Mouse (Mus musculus) hindbrain, embryonic 11.5 days (tissue): Measurements from ENCODE around the gene Hes6. TPM values are rescaled to one million over a fixed set of nuclear protein-coding genes. Genes with fewer than 3 reads are reported as not detected.

Experiments used
- ATAC-seq: fragments of 200-750 bp; cut with Nextera tagmentation; 2 replicates; pipeline ENCODE4 v1.8.0; 2017; ENCODE audit warnings: mild to moderate bottlenecking, moderate TSS enrichment, moderate library complexity; ENCODE audit not compliant: low FRiP score
- DNase-seq: peaks from one replicate; pipeline ENCODE4 v3.0.0-alpha.2; 2015; ENCODE audit warnings: low spot score
- H3K27ac ChIP-seq: fragments of 300-500 bp; sonication (generic); 2 replicates; pipeline ENCODE4 v1.5.1; 2014; ENCODE audit warnings: mild to moderate bottlenecking, low read depth, low read length
- H3K27me3 ChIP-seq: fragments of 300-500 bp; sonication (generic); 2 replicates; pipeline ENCODE4 v1.6.1; 2014; ENCODE audit warnings: mild to moderate bottlenecking, low read length, moderate library complexity, mixed read lengths; ENCODE audit not compliant: control insufficient read depth, insufficient read depth
- H3K36me3 ChIP-seq: fragments of 300-500 bp; sonication (generic); 2 replicates; pipeline ENCODE4 v1.6.1; 2014; ENCODE audit warnings: mild to moderate bottlenecking, low read length, moderate library complexity, mixed read lengths; ENCODE audit not compliant: control insufficient read depth, insufficient read depth
- H3K4me1 ChIP-seq: fragments of 300-500 bp; sonication (generic); replicated peaks from 2 replicates; pipeline ENCODE4 v1.6.1; 2014; ENCODE audit warnings: low read length, mixed read lengths; ENCODE audit not compliant: control insufficient read depth, insufficient read depth
- H3K4me2 ChIP-seq: fragments of 300-500 bp; sonication (generic); replicated peaks from 2 replicates; pipeline ENCODE4 v1.6.1; 2014; ENCODE audit warnings: mild to moderate bottlenecking, low read depth, low read length
- H3K4me3 ChIP-seq: fragments of 300-500 bp; sonication (generic); 2 replicates; pipeline ENCODE4 v1.5.1; 2014; ENCODE audit warnings: low read depth, low read length
- H3K9ac ChIP-seq: fragments of 300-500 bp; sonication (generic); 2 replicates; pipeline ENCODE4 v1.6.1; 2014; ENCODE audit warnings: low read depth, low read length
- H3K9me3 ChIP-seq: fragments of 300-500 bp; sonication (generic); 2 replicates; pipeline ENCODE4 v1.6.1; 2016; ENCODE audit warnings: low read length; ENCODE audit not compliant: control insufficient read depth
- WGBS: fragments of 180-500 bp; shearing (Covaris S2); extraction: QIAGEN DNeasy Blood & Tissue Kit; methylation state at CpG from one replicate; pipeline ENCODE4 v1.1.7; 2014; 5-methylcytosine and 5-hydroxymethylcytosine counted together
- polyA plus RNA-seq: library from polyadenylated mRNA; unstranded; fragments of >200 nt; fragmentation: Nextera tagmentation; extraction: Ambion mirVana; gene quantifications from 2 replicates; pipeline ENCODE4 v1.2.1, GENCODE M21; 2014

Hes6 gene
- polyA plus RNA-seq, 1 experiment from 2014 or later: 288 TPM

DNA sequence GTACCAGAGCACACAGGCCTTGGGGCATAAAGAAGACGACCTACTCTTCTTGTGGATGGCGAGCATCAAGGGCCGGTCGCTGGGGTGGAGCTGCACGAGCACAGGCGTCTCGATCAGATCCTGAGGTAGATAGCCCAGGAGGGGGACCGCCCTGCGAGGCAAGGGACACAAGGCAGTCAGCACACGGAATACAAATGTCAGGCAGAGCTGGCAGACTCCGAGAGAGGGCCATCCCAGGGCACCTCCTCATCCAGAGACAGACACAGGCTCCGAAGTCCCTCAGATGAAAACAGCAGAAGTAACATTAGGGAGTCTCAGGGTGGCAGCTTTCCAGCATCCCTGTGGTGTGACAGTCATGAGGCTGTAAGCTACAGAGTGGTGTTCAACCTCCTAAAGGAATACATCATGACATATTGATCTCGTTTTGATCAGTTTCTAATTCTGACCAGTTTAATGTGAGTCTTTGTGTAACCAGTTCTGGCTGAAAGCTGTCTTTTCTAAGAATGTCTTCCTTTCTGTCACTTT lies 21.8 kb upstream of the Hes6 start:
- WGBS: 87% methylated on average over 13 of the region's 13 CpGs
- Histone ChIP-seq H3K27me3 (no peaks in the 10 kb centered on the region), H3K4me2 (no peak overlapping the region), H3K9ac (no peak overlapping the region), H3K4me1 (no peaks in the 10 kb centered on the region), H3K9me3 (no peaks in the 10 kb centered on the region), H3K27ac (no peak overlapping the region), H3K4me3 (no peak overlapping the region), H3K36me3 (no peaks in the 10 kb centered on the region)
- ATAC-seq (no peak), DNase-seq (no peak)

DNA sequence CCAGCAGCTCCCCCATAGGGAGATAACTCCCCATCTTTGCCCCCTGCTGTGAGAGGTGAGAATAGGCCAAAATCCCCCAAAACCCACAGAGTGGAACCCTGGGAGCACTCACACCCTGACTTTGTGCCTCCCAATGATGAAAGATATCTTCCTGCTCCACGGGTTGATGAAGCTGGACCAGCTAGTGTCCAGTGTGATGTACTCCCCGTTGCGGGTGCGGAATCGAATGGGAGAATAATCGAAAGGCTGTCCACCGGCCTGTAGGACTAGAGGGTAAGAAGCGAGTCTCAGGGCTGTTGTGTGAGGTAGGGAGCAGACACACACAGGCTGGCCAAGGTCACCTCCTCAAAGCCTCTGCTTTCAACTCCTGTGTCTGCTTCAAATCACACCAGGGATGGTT lies 21.1 kb upstream of the Hes6 start:
- Histone ChIP-seq H3K4me1 (no peaks in the 10 kb centered on the region), H3K9ac (no peak overlapping the region), H3K27ac (no peak overlapping the region), H3K4me2 (no peak overlapping the region), H3K9me3 (no peaks in the 10 kb centered on the region), H3K4me3 (no peak overlapping the region), H3K27me3 (no peaks in the 10 kb centered on the region), H3K36me3 (no peaks in the 10 kb centered on the region)
- DNase-seq (no peak), ATAC-seq (no peak)
- 92% methylated on average over 8 of the region's 8 CpGs for WGBS

DNA sequence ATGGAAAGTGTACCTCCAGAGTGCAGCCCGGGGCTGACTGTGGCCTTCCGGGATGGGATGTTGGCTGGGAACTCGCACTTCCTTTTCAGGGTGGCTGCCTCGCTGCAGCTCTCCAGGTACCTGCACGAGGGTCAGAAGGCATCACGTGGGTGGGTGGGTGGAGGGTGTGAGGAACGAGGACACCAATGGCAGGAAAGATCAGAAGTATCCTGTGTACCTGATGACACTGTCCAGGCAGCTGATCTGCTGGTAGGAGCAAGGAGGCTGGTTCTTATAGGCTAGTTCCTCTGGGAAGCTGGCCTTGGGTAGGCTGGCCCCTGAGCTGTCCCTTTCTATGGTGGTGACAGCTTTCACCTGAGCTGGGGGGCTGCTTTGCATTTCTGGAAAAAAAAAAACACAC lies 16.9 kb upstream of the Hes6 start:
- Histone ChIP-seq H3K4me1 (no peaks in the 10 kb centered on the region), H3K4me3 (no peak overlapping the region), H3K9me3 (no peaks in the 10 kb centered on the region), H3K36me3 (no peaks in the 10 kb centered on the region), H3K27ac (no peak overlapping the region), H3K9ac (no peak overlapping the region), H3K4me2 (no peak overlapping the region), H3K27me3 (0 out of 2 replicates have a peak, but pooled peaks cover 2% of the 10 kb centered on the region)
- DNase-seq (no peak), ATAC-seq (no peak)
- WGBS: 80% methylated on average over 7 of the region's 7 CpGs

DNA sequence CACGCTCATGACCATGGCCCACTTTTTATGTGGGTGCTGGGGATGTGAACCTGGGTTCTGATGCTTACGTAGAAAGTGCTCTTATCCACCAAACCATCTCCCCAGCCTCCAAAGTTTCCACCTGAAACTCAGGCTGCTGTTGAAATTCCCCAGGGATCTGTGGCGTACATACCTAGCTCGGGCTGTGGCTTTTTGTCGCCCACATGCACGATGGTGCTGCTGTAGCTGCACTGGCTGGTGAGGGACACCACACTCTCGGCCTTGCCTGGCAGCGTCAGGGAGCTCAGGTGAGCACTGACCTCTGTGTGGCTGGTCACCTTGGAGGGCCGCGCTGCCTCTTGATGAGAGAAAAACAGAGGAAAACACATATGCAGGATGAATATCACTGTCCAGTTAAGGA lies 15.4 kb upstream of the Hes6 start:
- Histone ChIP-seq H3K4me1 (no peaks in the 10 kb centered on the region), H3K36me3 (no peaks in the 10 kb centered on the region), H3K4me3 (no peak overlapping the region), H3K4me2 (no peak overlapping the region), H3K27ac (no peak overlapping the region), H3K27me3 (0 out of 2 replicates have a peak, but pooled peaks cover 2% of the 10 kb centered on the region), H3K9ac (no peak overlapping the region), H3K9me3 (no peaks in the 10 kb centered on the region)
- 91% methylated on average over 10 of the region's 10 CpGs for WGBS
- DNase-seq (no peak), ATAC-seq (no peak)

DNA sequence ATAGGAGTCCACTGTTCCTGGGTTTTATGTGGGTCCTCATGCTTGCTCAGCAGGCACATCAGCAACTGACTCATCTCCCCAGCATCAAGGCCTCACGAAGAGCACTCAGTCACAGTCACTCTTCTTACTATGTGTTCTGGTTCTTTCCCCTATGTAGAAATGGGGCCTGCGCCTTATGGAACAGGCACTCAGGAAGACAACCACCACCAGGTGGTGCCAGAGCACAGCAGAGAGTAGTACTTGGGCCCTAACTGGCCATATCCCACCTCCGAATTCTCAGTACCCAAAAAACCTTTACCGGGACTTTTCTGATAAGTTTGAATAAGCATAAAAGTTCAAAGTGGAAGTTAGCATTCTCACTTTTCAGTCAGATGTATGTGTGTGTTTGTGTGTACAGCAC lies 14.8 kb upstream of the Hes6 start:
- no peak overlapping the region for H3K27ac ChIP-seq
- no peaks in the 10 kb centered on the region for H3K9me3 ChIP-seq
- peak; percentile 86 for DNase-seq
- WGBS: 46% methylated on average over 4 of the region's 4 CpGs
- H3K27me3 ChIP-seq: 0 out of 2 replicates have a peak, but pooled peaks cover 2% of the 10 kb centered on the region
- H3K9ac ChIP-seq: no peak overlapping the region
- H3K4me3 ChIP-seq: no peak overlapping the region
- no peak overlapping the region for H3K4me2 ChIP-seq
- no peaks in the 10 kb centered on the region for H3K4me1 ChIP-seq
- peak; percentile 25 for ATAC-seq
- H3K36me3 ChIP-seq: no peaks in the 10 kb centered on the region

DNA sequence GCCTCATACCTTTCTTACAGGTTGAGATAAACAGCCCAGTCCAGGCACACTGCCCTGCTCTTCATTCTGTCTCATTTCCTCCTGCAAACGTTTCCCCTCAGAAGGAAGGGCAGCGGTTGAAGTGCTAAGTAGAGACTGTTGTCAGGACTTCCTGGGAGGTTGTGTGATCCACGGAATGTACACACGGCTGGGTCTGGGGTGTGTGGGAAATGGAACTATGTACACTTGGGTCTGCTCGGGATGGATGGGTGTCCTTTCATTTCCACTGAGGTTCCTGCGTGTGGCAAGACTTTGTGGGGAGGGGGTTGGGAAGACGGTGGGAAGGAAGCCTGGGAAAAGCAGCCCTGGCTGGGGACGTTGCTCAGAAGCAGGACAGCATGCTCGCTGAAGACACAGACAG lies 12.6 kb upstream of the Hes6 start:
- no peak for ATAC-seq
- no peaks in the 10 kb centered on the region for H3K9me3 ChIP-seq
- no peak overlapping the region for H3K27ac ChIP-seq
- no peaks in the 10 kb centered on the region for H3K4me1 ChIP-seq
- DNase-seq: no peak
- no peaks in the 10 kb centered on the region for H3K36me3 ChIP-seq
- H3K4me2 ChIP-seq: no peak overlapping the region
- no peak overlapping the region for H3K4me3 ChIP-seq
- 87% methylated on average over 9 of the region's 9 CpGs for WGBS
- no peak overlapping the region for H3K9ac ChIP-seq
- H3K27me3 ChIP-seq: 0 out of 2 replicates have a peak, but pooled peaks cover 2% of the 10 kb centered on the region

DNA sequence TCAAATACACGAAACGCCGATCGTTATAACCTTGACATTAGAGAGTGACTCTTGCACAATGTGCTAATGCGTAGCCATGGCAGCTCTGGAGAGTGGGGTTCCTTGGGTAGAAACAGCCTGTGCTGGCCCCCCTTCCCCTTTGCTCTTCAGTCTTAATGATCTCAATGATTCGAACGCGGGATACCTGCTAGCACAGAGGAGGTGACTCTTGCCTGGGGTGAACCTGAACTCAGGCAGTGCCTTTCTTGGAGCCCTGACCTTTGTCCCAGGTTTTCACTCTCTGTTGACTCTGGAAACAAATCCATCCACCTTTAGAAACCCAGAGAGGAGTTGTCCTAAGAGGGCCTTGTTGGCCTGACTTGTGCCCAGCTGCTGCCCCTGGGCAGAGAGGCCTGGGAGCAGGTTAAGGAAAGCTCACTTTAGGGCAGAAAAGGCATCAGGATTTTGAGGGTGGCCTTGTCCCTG lies 6.8 kb upstream of the Hes6 start:
- H3K9ac ChIP-seq: no peak overlapping the region
- no peak for ATAC-seq
- H3K36me3 ChIP-seq: no peaks in the 10 kb centered on the region

DNA sequence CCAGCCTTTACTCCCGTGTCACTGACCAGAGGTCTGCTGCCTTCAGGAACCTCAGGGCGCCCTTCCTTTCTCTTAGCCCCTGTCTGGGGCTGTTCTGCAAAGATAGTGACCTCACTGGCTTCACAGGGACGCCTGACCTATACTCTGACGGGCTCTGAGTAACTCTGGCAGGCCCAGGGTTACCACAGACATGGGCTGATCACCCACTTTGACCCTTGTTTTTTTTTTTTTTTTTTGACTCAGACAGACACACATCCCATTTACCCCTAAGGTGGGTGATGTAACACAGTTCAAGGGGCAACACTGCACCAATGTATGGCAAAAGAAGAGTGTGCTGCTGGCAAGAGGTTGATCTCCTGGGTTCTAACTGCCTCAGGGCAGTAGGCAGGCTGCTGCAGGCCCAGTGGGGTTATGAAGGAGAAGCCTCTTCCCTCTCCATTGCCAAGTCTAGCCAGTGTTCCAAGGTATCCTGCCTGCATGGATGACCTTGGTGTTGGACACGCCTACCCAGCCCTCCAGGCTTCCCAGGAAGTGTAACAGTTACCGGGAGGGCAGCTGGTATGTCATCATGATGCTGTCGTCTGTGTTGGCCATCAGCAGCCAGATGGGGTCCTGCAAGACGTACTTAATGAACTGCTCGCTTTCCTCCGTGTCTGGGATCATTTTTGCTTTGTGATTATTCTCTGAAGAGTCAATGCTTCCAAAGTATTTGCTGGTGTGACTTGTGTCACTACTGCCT lies 6.2 kb upstream of the Hes6 start:
- no peak overlapping the region for H3K27ac ChIP-seq

More for the DNA sequence above, 6.8 kb upstream of the Hes6 start:
- H3K27ac ChIP-seq: no peak overlapping the region
- DNase-seq: no peak
- H3K27me3 ChIP-seq: no peaks in the 10 kb centered on the region
- no peaks in the 10 kb centered on the region for H3K4me1 ChIP-seq
- WGBS: 92% methylated on average over 8 of the region's 8 CpGs
- H3K4me3 ChIP-seq: no peak overlapping the region
- no peaks in the 10 kb centered on the region for H3K9me3 ChIP-seq
- H3K4me2 ChIP-seq: no peak overlapping the region

DNA sequence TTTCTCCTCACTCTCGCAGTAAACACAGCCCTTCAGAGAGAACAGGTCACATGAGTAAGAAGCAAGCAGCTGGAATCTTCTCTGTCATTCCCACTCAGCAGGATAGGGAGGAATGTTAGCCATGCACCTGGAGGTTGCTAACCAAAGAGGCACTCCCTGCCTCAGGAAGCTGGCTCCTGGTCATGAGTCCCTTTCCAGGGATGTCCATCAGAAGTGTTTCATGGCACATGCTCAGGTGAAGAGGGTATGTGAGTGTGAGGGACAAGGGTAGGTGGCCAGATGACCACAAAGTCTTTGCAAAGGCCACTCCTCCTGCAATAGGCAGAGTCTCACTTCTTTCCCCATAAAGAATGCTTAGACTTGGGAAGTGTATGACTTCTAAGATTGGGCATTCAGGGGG lies 4.2 kb upstream of the Hes6 start:
- Histone ChIP-seq H3K4me1 (peaks cover 5% of the 10 kb centered on the region), H3K9me3 (no peaks in the 10 kb centered on the region)

More for the DNA sequence above, 6.2 kb upstream of the Hes6 start:
- Histone ChIP-seq H3K4me3 (no peak overlapping the region), H3K36me3 (no peaks in the 10 kb centered on the region), H3K27me3 (no peaks in the 10 kb centered on the region), H3K4me1 (peaks cover 5% of the 10 kb centered on the region), H3K9ac (no peak overlapping the region), H3K9me3 (no peaks in the 10 kb centered on the region), H3K4me2 (no peak overlapping the region)
- ATAC-seq (no peak), DNase-seq (peak; percentile 27)
- 65% methylated on average over 10 of the region's 10 CpGs for WGBS

More for the DNA sequence above, 4.2 kb upstream of the Hes6 start:
- Histone ChIP-seq H3K36me3 (no peaks in the 10 kb centered on the region), H3K4me3 (no peak overlapping the region), H3K27me3 (no peaks in the 10 kb centered on the region), H3K4me2 (no peak overlapping the region), H3K27ac (no peak overlapping the region), H3K9ac (no peak overlapping the region)
- DNase-seq (no peak), ATAC-seq (no peak)
- 80% methylated on average over 1 of the region's 1 CpGs for WGBS
